Mouse (Mus musculus) olfactory bulb, adult 2 months (tissue): ENCODE results near the gene Mrps14. TPM values are rescaled to one million over a fixed set of nuclear protein-coding genes. Genes with fewer than 3 reads are reported as not detected.

Experiments
- H3K27ac ChIP-seq: fragments of 200-500 bp; 2 replicates; pipeline ENCODE4 v1.5.1; 2012; ENCODE audit warnings: low read depth, low read length; ENCODE audit not compliant: insufficient read depth
- H3K4me1 ChIP-seq: fragments of 200-500 bp; 2 replicates; pipeline ENCODE4 v1.6.1; 2012; ENCODE audit warnings: low read length; ENCODE audit not compliant: control insufficient read depth, insufficient read depth
- H3K4me3 ChIP-seq: fragments of 200-500 bp; 2 replicates; pipeline ENCODE4 v1.5.1; 2012; ENCODE audit warnings: mild to moderate bottlenecking, low read depth, low read length, moderate library complexity; ENCODE audit not compliant: insufficient read depth
- CTCF ChIP-seq: fragments of 200-500 bp; IDR thresholded peaks from 2 replicates; pipeline ENCODE4 v1.5.1; 2012; ENCODE audit warnings: low read depth, mild to moderate bottlenecking, low read length, moderate library complexity; ENCODE audit not compliant: insufficient read depth
- POLR2A ChIP-seq: fragments of 200-500 bp; IDR thresholded peaks from 2 replicates; pipeline ENCODE4 v1.6.1; 2012; ENCODE audit warnings: mild to moderate bottlenecking, low read depth, low read length, moderate library complexity; ENCODE audit not compliant: insufficient read depth
- WGBS: fragments of 180-500 bp; shearing (Covaris S2); methylation state at CpG from one replicate; pipeline ENCODE4 v1.1.7; 2018; 5-methylcytosine and 5-hydroxymethylcytosine counted together
- polyA plus RNA-seq: library from polyadenylated mRNA; stranded (reverse); fragments of >200 nt; gene quantifications from 2 replicates; pipeline ENCODE4 v1.2.4, GENCODE M21; 2012; ENCODE audit warnings: low replicate concordance; ENCODE audit not compliant: missing spikeins, insufficient read depth, insufficient read length

The Mrps14 gene
- polyA plus RNA-seq = not detected in 2 replicates

- H3K4me1 ChIP-seq = no peaks in the 10 kb centered on the region
- H3K4me3 ChIP-seq = peak within 1 kb of the TSS; percentile 51
- TF ChIP-seq POLR2A (peak; percentile 70), CTCF (peak; percentile 62)
- no peak within 1 kb of the TSS for H3K27ac ChIP-seq
- WGBS = 2% methylated on average over 31 of the region's 31 CpGs
Measured at GRCm38 (mm10) chr1:160194529-160195336, at the start of gene Mrps14. Gene Mrps14, plus strand, starts transcription at chr1:160195215.

- 74% methylated on average over 3 of the region's 3 CpGs for WGBS
- no peak for TF ChIP-seq POLR2A
- no peak for TF ChIP-seq CTCF
- no peak overlapping the region for H3K27ac ChIP-seq
- H3K4me1 ChIP-seq = no peaks in the 10 kb centered on the region
- no peak overlapping the region for H3K4me3 ChIP-seq
Measured at GRCm38 (mm10) chr1:160145606-160146005, 49.4 kb upstream of the Mrps14 start.

GRCm38 (mm10) chr1:160147274-160147673 is 47.7 kb upstream of the Mrps14 start:
- no peak overlapping the region for H3K27ac ChIP-seq
- no peak overlapping the region for H3K4me3 ChIP-seq
- no peak for TF ChIP-seq POLR2A
- no peak for TF ChIP-seq CTCF
- H3K4me1 ChIP-seq = no peaks in the 10 kb centered on the region
- 91% methylated on average over 7 of the region's 7 CpGs for WGBS

- TF ChIP-seq POLR2A (no peak), CTCF (no peak)
- WGBS = 53% methylated on average over 11 of the region's 11 CpGs
- Histone ChIP-seq H3K27ac (no peak overlapping the region), H3K4me1 (peaks cover 6% of the 10 kb centered on the region), H3K4me3 (no peak overlapping the region)
Measured at GRCm38 (mm10) chr1:160149291-160149906, 45.6 kb upstream of the Mrps14 start.

- 51% methylated on average over 3 of the region's 3 CpGs for WGBS
- Histone ChIP-seq H3K4me1 (peaks cover 6% of the 10 kb centered on the region), H3K4me3 (no peak overlapping the region), H3K27ac (no peak overlapping the region)
- TF ChIP-seq CTCF (no peak), POLR2A (no peak)
Measured at GRCm38 (mm10) chr1:160150726-160151125, 44.3 kb upstream of the Mrps14 start.

- no peak for TF ChIP-seq CTCF
- no peak for TF ChIP-seq POLR2A
- peaks cover 6% of the 10 kb centered on the region for H3K4me1 ChIP-seq
- WGBS = 46% methylated on average over 8 of the region's 8 CpGs
- H3K27ac ChIP-seq = no peak within 1 kb of the TSS
- H3K4me3 ChIP-seq = no peak within 1 kb of the TSS
Measured at GRCm38 (mm10) chr1:160153480-160153879, 41.5 kb upstream of the Mrps14 start, which contains the start of gene Tnn. Gene Tnn, minus strand, starts transcription at chr1:160153580.

- peaks cover 6% of the 10 kb centered on the region for H3K4me1 ChIP-seq
- no peak overlapping the region for H3K4me3 ChIP-seq
- 55% methylated on average over 2 of the region's 2 CpGs for WGBS
- H3K27ac ChIP-seq = no peak overlapping the region
- TF ChIP-seq CTCF = no peak
- TF ChIP-seq POLR2A = no peak
Measured at GRCm38 (mm10) chr1:160158190-160158589, 36.8 kb upstream of the Mrps14 start.

GRCm38 (mm10) chr1:160166600-160166999 is 28.4 kb upstream of the Mrps14 start:
- TF ChIP-seq POLR2A (no peak), CTCF (no peak)
- WGBS = 91% methylated on average over 4 of the region's 5 CpGs
- H3K4me1 ChIP-seq = no peaks in the 10 kb centered on the region
- H3K4me3 ChIP-seq = no peak overlapping the region
- H3K27ac ChIP-seq = no peak overlapping the region

GRCm38 (mm10) chr1:160176903-160177302 is 18.1 kb upstream of the Mrps14 start:
- Histone ChIP-seq H3K4me3 (no peak overlapping the region), H3K27ac (no peak overlapping the region), H3K4me1 (no peaks in the 10 kb centered on the region)
- WGBS = 62% methylated on average over 8 of the region's 8 CpGs
- TF ChIP-seq CTCF (no peak), POLR2A (no peak)
